Mouse (Mus musculus) kidney, adult 18-20 months (tissue): ENCODE results near the gene Prkch.

ENCODE experiments used
- DNase-seq: peaks from one replicate; pipeline ENCODE4 v3.0.0; 2021

Prkch gene

GRCm38 (mm10) chr12:73805541-73805940, 220.9 kb downstream of the Prkch start:
- DNase-seq = no peak

- no peak for DNase-seq
Measured at GRCm38 (mm10) chr12:73806003-73806402, 221.4 kb downstream of the Prkch start.

GRCm38 (mm10) chr12:73807228-73807627, 222.6 kb downstream of the Prkch start:
- DNase-seq = no peak

GRCm38 (mm10) chr12:73810041-73810795, 225.6 kb downstream of the Prkch start:
- peak; percentile 72 for DNase-seq

- DNase-seq = no peak
Measured at GRCm38 (mm10) chr12:73810903-73811302, 226.3 kb downstream of the Prkch start.

GRCm38 (mm10) chr12:73812198-73812597, 227.6 kb downstream of the Prkch start:
- DNase-seq = no peak

- no peak for DNase-seq
Measured at GRCm38 (mm10) chr12:73813016-73813900, 228.7 kb downstream of the Prkch start.

- no peak for DNase-seq
Measured at GRCm38 (mm10) chr12:73814056-73814735, 229.6 kb downstream of the Prkch start.

- no peak for DNase-seq
Measured at GRCm38 (mm10) chr12:73814897-73815296, 230.3 kb downstream of the Prkch start.

GRCm38 (mm10) chr12:73815463-73815862, 230.9 kb downstream of the Prkch start:
- DNase-seq = no peak

- DNase-seq = no peak
Measured at GRCm38 (mm10) chr12:73815892-73816291, 231.3 kb downstream of the Prkch start.

- DNase-seq = no peak
Measured at GRCm38 (mm10) chr12:73816866-73817265, 232.3 kb downstream of the Prkch start.

- DNase-seq = no peak
Measured at GRCm38 (mm10) chr12:73818801-73819200, 234.2 kb downstream of the Prkch start.

GRCm38 (mm10) chr12:73821176-73821575, 236.6 kb downstream of the Prkch start:
- DNase-seq = no peak

GRCm38 (mm10) chr12:73822331-73822730, 237.7 kb downstream of the Prkch start:
- DNase-seq = no peak

GRCm38 (mm10) chr12:73824828-73825227, 240.2 kb downstream of the Prkch start:
- DNase-seq = no peak
